Mouse (Mus musculus) embryo, embryonic 11.5 days (tissue): ENCODE measurements around the gene Bnip1.

ENCODE experiments used
- DNase-seq: peaks from one replicate; pipeline ENCODE4 v3.0.0-alpha.2; 2012; ENCODE audit warnings: low read depth, low spot score

Bnip1 gene

DNA sequence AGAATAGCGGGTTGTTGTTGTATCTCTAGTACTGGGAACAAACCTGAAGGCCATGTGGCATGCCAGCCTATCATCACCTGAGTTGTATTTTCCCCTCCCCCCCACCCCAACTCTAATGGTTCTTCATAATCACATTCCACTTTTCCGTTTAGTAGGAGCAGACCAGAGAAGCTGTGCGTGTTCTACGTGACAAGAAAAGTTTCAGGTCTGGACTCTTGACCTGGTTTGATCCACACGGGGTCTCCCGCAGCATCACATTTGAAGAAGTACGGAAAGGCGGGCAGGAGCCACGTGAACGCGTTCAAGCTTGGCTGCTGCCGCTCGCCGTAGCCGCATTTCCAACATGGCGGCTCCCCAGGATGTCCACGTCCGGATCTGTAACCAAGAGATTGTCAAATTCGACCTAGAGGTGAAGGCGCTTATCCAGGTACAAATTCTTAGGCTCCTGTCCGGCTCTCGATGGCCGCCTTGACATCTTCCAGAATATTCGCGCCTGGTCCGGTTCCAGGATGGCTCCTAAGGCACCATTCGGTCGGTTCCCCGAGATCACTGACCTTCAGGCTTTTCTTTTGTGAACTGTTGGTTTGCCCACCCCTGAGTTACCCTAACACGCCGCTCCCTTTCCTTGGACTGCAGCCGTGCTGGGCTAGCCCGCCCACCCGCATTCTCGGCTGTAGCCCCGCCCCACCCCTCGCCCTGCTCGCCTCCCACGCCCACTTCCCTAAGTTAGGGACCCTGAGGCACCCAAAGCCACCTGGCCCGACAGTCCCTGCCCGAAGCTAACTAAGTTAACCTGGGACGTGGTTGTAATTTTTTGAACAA, at the start of gene Bnip1:
Gene Bnip1, plus strand, starts transcription at position 317 of the 822 bp plus-strand sequence.
- DNase-seq, result peak; percentile 51

DNA sequence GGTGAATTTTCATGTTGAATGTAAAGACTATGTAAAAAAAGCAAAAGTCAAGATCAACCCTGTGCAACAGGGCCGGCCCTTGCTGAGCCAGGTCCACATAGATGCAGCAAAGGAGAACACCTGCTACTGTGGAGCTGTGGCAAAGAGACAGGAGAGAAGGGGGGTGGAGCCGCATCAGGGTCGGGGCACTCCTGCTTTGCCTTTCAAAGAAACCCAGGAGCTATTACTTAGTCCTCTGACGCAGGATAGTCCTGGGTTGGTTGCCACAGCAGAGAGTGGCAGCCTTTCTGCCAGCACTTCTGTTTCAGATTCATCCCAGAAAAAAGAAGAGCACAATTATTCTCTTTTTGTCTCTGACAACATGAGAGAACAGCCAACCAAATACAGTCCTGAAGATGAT, 38.3 kb upstream of the Bnip1 start:
- DNase-seq, result no peak

DNA sequence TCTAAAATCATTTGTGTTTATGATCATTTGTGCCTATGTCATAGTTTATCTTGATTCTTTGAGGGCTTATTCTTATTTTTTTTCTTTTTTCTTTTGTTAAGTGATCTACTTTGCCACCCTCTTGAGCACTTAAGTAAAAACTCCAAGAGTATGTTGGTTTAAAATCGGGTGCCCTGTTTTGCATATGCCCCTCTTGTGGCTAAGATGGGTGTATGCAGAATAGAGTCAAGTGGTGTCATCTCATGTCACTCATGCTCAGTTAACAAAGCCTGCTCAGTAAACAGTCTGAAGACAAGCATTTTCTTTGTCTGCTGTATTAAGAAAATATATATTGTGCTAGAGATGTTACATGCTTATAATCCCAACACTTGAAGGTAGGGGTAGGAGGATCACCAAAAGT, 37.6 kb upstream of the Bnip1 start:
- no peak for DNase-seq

DNA sequence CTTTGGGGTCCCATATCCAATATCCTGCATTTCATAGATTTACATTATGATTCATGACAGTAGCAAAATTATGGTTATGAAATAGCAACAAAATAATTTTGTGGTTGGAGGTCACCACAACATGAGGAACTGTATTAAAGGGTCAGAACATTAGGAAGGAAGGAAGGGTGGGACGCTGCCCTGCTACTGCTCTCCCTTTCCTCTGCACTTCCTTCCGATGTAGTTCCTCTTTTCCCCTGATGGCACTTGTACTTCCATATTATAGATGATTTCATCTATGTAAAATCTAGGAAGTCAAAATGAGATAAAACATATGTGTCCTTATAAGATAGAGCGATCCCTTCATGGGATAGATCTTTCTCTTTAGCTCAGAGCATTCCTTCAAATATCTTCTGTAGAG, 30.9 kb upstream of the Bnip1 start:
- no peak for DNase-seq

DNA sequence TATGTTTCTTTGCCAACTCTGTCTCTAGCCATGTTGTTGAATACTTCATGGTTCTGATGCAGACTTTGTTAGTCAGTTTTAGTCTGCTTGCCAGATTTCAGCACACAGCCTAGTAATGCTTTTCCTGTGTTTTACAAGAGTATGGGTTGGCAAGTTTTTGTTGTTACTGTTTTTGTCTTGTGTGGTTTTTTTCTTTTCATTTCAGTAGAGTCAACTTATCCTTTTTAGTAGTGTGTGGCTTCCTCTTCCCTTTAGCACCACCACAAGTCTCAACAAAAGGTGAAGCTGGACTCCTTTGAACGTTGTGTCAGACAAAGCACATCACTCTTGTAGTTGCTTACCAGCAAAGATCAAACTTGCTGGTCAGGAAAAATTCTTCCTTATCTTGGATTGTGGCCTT, 28.6 kb upstream of the Bnip1 start:
- DNase-seq, result no peak

DNA sequence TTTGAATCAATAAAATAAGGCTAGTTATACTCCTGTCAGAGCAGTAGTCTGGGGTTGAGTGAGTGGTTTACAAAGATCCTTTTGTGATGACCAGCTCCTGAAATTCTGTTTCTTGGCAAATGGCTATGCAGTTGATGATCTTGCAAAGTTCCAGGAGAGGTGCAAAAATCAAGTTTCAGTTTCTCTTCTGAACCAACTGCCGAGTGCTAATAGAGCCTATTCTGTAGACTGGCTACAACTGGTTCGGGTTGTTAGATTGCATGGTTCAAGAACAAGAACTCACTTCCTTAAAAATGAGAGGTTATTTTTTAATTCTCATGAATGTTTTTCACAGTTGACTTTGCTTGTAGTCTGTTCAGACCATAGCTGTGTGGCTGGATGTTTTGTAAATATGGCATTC, 27.4 kb upstream of the Bnip1 start:
- DNase-seq, result no peak

DNA sequence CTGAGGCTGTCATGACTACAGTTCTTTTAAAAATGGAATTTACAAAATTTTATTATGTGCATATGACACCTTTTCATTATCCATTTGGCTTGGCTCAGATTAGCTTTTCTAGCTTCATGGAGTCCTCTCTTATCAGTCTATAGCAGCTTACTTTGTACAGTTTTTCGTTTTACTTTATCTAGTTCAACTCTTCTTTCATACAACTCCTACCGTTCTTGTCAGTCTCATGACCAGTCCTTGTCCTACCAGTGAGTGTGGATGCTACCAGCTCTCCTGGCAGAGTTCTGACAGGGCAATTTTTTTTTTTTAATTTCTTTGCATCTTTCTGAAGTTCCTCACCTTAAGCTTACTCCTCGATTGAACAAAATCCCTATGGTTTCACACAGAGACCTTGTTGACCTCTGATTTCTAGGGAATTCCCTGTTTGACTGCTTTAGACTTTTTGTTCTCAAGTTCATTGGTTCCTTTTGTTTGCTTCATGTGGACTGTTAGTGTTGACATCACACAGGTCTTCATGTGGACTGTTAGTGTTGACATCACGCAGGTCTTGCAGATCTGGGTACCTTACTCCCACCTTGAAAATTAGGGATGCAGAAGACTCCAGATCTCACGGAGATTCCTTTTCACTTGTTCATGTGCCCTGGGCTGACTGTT, 13.6 kb upstream of the Bnip1 start:
- no peak for DNase-seq

DNA sequence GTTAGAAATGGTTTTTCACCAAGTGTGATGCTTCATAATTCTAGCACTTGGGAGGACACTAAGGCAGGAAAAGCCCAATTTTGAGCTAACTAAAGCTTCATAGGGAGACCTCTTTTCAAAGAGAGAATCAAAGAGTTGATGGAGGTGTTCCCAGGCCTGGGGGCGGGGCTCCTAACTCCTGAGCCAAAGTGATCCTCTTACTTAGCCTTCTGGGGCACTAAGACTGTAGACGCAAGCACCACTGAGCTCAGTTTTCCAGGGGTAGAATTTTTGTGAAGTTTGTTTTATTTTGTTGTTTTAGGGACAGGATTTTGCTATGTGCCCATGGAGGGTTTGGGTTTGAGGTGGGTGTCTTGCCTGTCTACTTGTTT, 13.1 kb upstream of the Bnip1 start:
- no peak for DNase-seq

DNA sequence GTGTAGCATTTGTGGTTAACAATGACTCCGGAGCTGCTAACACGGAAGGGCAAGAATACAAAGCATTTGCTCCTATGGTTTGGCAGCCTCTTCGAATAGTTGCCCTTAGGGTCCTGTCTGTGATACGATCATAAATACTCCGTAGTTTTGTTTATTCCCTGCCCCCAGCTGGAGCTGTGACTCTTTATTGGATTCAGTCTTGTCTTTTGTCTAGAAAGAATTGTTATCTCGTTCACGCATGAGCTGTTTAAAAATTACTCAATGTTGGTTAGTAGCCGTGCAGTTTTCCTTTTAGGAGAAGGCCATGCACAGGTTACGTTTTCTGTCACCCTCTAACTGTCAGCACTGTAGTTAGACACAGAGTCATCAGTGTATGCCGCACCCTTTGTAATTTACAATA, 4.7 kb upstream of the Bnip1 start:
- DNase-seq, result no peak

DNA sequence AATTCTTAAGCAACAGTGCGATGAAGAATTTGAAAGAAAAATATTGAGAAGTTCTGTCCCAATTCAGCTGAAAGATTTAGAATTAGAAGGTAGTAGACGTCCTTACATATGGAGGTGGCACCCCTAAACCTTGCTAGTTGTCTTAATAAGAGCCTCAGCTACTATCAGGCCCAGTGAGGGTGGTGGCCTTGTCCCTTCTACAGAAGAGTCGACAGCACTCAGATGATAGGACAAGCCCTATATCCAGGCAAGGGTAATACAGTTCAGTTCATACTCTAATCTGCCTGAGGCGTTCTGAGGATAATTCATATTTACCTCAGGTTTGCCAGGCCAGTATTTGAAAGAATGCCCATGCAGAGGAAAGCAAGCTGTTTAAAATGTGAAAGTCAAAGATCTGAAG, 2.9 kb upstream of the Bnip1 start:
- no peak for DNase-seq

DNA sequence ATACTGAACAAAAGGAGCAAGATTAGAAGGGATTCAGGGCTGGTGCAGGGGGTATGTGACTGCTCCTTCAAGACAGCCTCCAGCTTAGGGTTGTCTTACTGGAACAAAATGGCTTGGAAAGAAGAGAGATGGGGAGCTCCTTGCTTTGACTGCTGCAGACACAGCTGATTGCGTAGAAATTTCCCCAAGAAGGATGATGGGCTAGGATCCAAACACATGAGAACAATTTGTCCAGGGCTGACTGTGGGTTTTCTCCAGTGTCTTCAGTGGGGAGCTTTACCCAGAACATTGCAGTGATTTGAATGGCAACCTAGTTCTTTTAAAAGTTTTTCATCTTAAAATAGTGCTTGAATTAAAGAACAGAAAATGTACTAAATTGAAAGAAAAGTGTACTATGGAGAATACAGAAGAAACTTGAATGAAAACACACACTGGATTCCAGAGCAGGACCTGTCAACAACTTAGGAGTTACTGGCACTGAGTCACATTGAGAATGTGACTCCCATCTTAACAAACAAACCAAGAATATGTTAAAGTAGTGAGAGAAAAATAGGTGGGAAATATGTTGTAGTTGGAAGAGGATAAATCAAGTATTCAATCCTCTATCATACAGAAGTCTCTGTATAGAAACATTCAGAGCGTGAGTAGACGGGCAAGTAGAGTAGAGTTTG, 2.3 kb upstream of the Bnip1 start:
- DNase-seq, result no peak

DNA sequence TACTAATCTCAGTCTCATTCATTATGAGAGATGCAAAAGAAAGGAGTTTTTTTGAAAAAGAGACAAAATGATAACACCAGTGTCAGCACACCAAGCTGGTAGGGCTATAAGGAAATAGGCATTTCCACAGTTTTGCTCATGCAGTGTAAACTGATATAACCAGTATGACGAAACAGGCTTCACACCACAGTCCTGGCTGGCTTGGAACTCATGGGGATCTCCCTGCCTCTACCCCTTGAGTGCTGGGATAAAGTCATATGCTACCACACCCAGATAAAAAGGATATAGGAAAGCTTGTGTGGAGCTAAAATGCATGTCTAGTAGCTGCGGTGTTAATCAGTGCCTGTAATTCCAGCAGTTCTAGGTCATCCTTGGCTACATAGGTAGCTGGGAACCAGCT, 1.4 kb upstream of the Bnip1 start:
- DNase-seq, result no peak

DNA sequence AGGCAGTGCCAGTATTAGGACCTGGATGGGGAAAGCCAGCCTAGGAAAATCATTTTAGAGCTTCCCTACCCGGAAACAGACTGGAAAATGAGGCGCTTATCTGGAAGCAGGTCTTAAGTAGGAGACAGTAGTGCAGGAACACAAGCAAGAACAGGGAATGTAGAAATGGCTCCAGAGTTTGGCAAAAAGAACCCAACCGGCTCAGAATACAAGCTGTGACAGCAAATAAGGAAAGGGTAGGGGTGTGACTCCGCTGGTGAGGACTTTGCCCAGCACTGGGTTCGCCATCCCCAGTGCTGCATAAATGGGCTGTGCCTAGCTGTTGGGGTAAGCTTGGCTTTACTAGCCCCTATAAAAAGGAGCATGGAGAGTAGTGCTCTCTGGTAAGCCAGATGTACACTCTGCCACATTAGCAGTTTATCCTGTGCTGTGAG, 761 bp downstream of the Bnip1 start:
- no peak for DNase-seq

DNA sequence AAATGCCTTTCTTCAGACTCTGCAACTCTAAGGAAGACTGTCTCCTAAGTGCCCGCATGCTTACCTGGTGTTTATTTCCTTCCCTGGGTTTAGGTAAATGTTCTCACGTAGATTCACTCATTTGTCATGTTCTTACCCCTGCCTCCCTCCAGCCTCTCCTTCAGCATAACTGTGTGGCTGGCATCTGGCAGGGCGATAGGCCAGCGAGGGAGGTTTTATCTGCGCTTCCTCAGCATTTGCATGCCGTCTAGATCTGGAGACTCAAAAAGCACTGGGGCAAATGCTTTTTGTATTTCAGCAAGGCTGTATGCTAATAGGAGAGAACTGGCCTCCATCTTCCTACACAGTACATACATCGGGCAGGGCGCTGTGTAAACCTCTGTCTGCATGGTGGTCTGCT, 3.7 kb downstream of the Bnip1 start:
- no peak for DNase-seq

DNA sequence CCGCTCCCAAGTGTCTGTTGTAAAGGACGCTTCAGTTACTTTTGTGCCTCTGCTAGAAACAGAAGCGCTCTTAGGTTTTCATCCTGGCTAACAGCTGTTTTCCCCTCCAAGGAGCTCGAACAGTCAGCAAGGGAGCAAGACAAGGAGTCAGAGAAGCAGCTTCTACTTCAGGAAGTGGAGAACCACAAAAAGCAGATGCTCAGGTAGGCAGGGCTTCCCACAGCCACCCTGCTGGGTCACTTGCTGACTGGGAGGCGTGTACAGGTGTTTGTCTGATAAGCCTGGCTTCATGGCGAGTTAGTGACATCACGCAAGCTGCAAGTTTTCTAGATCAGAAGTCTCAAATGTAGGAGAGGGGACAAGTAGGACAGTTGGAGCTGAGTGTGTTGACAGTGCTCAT, 5.7 kb downstream of the Bnip1 start:
- DNase-seq, result no peak

DNA sequence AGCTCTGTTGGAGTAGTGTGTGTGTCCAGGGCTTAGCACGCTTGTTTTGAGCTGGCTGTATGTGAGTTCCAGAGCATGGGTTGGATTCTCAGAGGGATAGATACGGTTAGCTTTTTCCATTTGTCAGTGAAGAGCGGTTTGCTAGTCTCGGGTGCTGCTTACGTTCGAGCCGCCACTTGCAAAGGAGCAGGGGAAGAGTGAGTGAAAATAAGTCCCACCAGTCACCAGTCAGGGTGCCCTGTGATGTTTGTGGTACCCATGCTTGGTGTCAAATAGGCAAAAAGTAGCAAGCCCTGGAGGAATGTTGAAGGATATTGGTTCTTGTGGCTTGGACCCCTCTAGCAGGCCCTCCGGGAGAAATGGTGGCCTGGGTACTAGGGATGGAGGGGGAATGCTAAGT, 8.1 kb downstream of the Bnip1 start:
- DNase-seq, result no peak

DNA sequence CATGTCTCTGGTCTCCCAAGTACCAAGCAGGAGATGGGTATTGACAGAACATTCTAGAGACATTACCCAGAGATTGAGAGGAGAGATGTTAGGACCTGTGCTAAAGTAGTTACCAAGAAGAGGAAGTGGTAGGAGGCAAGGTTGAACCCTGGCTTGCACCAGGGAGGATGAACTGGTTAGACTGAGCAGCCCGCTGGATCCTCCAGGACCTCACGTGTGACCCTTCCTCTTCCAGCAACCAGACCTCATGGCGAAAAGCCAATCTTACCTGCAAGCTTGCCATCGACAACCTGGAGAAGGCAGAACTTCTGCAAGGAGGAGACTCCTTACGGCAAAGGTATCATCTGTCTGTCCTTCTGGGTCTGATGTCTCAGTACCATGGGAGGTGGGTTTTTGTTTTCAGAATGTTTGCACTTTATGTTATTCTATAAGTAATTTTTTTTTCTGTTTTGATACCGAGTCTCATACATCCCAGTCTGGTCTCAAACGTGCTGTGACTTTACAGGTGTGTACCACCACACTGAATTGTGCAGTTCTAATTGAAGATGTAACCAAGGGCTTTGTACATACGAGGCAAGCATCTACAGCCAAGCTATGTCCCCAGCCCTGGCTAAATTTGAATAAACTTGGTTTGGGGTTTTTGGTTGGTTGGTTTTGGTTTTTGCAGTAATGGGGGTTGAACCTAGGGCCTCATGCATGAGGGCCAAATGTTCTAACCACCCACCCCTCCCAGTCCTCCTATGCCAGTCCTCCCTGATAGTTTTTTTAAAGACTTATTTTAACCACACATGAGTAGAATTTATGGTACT, 8.8 kb downstream of the Bnip1 start:
- no peak for DNase-seq

DNA sequence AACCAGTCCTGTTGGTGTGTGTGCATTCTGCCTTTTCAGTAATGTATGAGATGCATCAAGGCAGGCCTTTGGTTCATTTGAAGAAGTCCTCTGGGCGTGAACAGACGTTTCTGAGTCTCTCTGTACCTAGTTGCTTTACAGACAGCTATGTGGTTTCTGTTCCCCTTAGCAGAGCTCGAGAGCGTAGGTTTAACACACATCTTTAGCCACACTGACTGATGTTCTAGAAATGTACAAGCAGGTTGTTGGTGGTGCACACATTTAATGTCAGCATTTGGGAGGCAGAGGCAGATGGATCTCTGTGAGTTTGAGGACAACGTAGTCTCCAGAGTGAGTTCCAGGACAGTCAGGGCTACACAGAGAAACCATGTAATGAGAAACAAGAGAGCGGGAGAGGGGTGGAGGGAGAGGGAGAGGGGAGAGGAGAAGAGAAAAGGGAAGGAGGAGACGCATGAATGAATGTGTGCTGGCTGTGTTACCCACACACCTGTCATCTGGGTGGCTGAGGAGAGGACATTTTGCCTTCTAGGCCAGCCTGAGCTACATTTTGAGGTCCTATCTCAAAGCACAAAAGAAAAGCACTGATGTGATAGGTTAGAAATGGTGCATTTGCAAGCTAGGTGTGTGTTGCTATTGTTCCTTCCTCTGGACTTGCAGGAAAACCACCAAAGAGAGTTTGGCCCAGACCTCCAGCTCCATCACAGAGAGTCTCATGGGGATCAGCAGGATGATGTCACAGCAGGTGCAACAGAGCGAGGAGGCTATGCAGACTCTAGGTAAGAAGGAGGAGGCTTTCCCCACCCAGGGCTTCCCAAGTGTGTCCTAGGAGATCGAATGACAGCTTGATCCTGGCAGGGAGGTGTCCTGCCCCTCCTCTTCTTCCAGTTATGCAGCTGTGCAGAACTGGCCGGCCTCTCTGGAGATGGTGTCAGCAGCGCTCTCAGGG, 9.7 kb downstream of the Bnip1 start:
- no peak for DNase-seq

DNA sequence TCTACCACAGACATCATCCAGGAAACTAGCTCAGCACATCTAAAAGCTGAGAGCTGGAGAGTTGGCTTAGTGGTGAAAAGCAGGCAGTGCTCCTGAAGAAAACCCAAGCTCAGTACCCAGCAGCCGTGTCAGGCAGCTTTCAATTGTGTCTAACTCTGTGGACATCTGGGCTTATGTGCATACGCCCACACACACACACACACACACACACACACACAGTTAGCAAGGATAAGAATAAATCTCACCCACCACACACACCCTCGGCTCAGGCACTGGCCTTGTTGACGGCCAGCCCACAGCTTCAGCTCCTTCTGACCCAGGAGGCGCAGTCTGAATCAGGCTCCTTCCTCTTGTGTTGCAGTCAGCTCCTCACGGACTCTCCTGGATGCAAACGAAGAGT, 10.7 kb downstream of the Bnip1 start:
- DNase-seq, result no peak

DNA sequence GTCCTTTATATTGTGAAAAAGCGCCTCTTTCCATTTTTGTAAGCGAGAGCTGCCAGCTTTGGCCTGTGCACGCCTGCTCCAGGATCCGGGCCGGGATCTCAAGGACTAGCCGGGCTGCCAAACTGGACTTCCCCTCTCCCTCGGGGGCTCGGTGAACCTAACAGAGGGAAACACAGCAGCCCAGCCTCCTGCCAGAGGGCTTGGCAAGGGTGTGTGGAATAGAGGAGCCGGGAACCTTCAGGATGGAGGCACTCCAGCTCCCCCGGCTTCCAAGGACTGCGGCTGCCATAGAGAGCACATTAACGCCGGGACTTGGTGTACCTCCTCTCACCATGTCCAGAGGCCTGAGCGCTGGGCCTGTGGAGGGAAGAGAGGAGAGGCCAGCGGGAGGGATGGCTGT, 11.2 kb downstream of the Bnip1 start:
- DNase-seq, result no peak
